Mouse (Mus musculus): ENCODE data around the gene A630001G21Rik. TPM values are rescaled to one million over a fixed set of nuclear protein-coding genes. Genes with fewer than 3 reads are reported as not detected.

Gene A630001G21Rik
- total and polyA plus RNA-seq, 3 experiments = 15.4 to 24.0 TPM; not detected in 1

DNA sequence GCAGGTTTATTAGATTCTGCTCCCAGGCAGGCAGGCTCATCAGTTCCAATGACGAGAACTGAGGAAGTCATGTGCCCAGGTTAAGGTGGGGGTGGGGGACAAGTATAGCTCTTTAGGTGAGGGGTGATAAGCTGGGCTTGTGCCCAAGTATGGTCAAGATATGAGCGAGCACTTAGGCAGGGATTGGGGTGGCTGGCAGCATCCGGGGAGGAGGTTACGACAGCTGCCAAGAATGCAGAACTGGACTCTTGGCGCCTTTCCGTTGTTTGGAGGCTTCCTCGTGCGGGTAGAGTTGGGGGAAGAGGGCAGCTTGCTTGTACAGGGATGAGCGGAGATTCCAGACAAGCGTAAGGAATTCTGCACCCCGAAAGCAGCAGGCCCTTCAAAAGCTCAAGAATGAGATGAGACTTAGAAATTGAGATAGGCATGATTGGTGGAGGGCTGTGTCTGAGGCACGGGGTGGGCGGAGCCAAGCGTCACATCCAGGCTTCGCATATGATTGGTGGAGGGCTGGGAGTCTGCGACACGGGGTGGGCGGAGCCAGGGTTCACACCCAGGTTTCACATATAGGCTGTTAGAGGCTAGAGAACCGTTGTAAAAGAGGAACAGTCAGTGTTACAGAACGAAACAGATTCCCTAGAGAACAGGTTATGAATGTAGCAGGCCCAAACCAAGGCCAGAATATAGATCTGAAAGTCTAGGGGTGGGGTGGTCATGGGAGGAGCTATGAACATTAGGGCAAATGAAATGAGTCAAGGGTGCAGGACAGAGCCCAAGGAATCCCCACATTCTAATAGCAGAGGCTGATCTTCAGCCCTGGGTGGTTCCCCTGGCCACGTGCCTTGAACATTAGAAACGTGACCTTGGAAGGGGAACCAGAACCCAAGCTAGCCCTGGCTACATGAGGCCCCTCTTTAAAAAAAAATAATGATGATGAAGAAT lies 74.9 kb downstream of the A630001G21Rik start:
- H3K36me3 ChIP-seq (ENCODE audit: control insufficient read depth in 1 of 2, insufficient read depth in 2 of 2, low read length in 2 of 2) = peaks cover 0 to 14% of the 10 kb centered on the region in 2 experiments; a peak in 2 of 4 replicates
- peaks cover 16% of the 10 kb centered on the region in 2 experiments for H3K4me1 ChIP-seq (ENCODE audit: control insufficient read depth in 1 of 2, insufficient read depth in 2 of 2, low read length in 2 of 2)
- TF ChIP-seq USF2 (IDR thresholded peaks at IDR 0.05; ENCODE audit: borderline replicate concordance in 1 of 2, insufficient read depth in 1 of 2, low read depth in 1 of 2, low read length in 2 of 2) (peak in 1 of 2 experiments; percentile 51; a peak in 1 of 4 replicates), POLR2AphosphoS2 (IDR thresholded peaks at IDR 0.05; ENCODE audit: low read length) (peak; percentile 85), ZNF384 (IDR thresholded peaks at IDR 0.05; ENCODE audit: low read depth, low read length) (no peak), TCF12 (IDR thresholded peaks at IDR 0.05; ENCODE audit: low read depth, low read length) (peak; percentile 49), ZC3H11A (IDR thresholded peaks at IDR 0.05; ENCODE audit: low read depth, low read length) (no peak), MYC (IDR thresholded peaks at IDR 0.05; ENCODE audit: low read depth, low read length) (peak; percentile 99), ZKSCAN1 (IDR thresholded peaks at IDR 0.05; ENCODE audit: low read depth, low read length) (no peak), HCFC1 (IDR thresholded peaks at IDR 0.05; ENCODE audit: low read depth, low read length) (peak; percentile 45; the same call in 1 of the 2 replicates), TBP (IDR thresholded peaks at IDR 0.05; ENCODE audit: low read depth, low read length) (peak; percentile 93), BHLHE40 (IDR thresholded peaks at IDR 0.05; ENCODE audit: borderline replicate concordance, low read depth, low read length) (peak; percentile 98), MXI1 (IDR thresholded peaks at IDR 0.05; ENCODE audit: low read depth, low read length) (peak; percentile 93), POLR2A (IDR thresholded peaks at IDR 0.05; ENCODE audit: control insufficient read depth in 1 of 2, insufficient read depth in 1 of 2, low read depth in 1 of 2, low read length in 2 of 2, poor library complexity in 1 of 2) (peak; percentile 53 to 96; a peak in 2 of 4 replicates), RCOR1 (IDR thresholded peaks at IDR 0.05; ENCODE audit: low read depth, low read length) (peak; percentile 93), CTCF (IDR thresholded peaks at IDR 0.05 in 2 of 3, conservative IDR thresholded peaks at IDR 0.05 in 1 of 3; ENCODE audit: control insufficient read depth in 1 of 3, insufficient read depth in 1 of 3, low read depth in 2 of 3, low read length in 3 of 3, poor library complexity in 1 of 3, severe bottlenecking in 1 of 3) (no peak), NELFE (IDR thresholded peaks at IDR 0.05; ENCODE audit: low read depth, low read length) (peak; percentile 77), GATA1 (IDR thresholded peaks at IDR 0.05; ENCODE audit: low read depth, low read length) (peak; percentile 66), KAT2A (conservative IDR thresholded peaks at IDR 0.05; ENCODE audit: low read depth, low read length) (no peak), UBTF (IDR thresholded peaks at IDR 0.05; ENCODE audit: borderline replicate concordance, insufficient read depth, low read depth, low read length) (no peak), CHD1 (IDR thresholded peaks at IDR 0.05; ENCODE audit: low read depth, low read length) (peak; percentile 53; the same call in 1 of the 2 replicates), USF1 (IDR thresholded peaks at IDR 0.05; ENCODE audit: low read depth, low read length) (peak; percentile 89), GABPA (IDR thresholded peaks at IDR 0.05; ENCODE audit: low read depth, low read length) (no peak), ETS1 (IDR thresholded peaks at IDR 0.05; ENCODE audit: low read depth, low read length) (peak; percentile 80), MYB (IDR thresholded peaks at IDR 0.05; ENCODE audit: low read depth, low read length) (peak; percentile 76; the same call in 1 of the 2 replicates), ZMIZ1 (IDR thresholded peaks at IDR 0.05; ENCODE audit: low read depth, low read length) (no peak; the same call in 1 of the 2 replicates), MAX (IDR thresholded peaks at IDR 0.05; ENCODE audit: low read length) (peak; percentile 97), SIN3A (IDR thresholded peaks at IDR 0.05; ENCODE audit: low read length) (peak; percentile 46), POLR2AphosphoS5 (IDR thresholded peaks at IDR 0.05; ENCODE audit: borderline replicate concordance, low read depth, low read length) (peak; percentile 82; the same call in 1 of the 2 replicates), EP300 (IDR thresholded peaks at IDR 0.05; ENCODE audit: low read depth in 1 of 2, low read length in 2 of 2) (peak; percentile 50 to 80; a peak in 3 of 4 replicates), MEF2A (IDR thresholded peaks at IDR 0.05; ENCODE audit: extremely low read depth, insufficient replicate concordance, low read depth, low read length, poor library complexity, severe bottlenecking) (no peak)
- no peaks in the 10 kb centered on the region for H3K9me3 ChIP-seq (replicated peaks; ENCODE audit: insufficient read depth, low read length)
- DNase-seq (ENCODE audit: low read depth, low spot score) = peak; percentile 99
- peak overlapping the region; percentile 29 to 55 for H3K4me3 ChIP-seq (ENCODE audit: control insufficient read depth in 1 of 2, insufficient read depth in 1 of 2, low read depth in 2 of 2, low read length in 2 of 2)
- H3K27me3 ChIP-seq (ENCODE audit: control insufficient read depth in 1 of 2, insufficient read depth in 2 of 2, low read length in 2 of 2) = no peaks in the 10 kb centered on the region
- peak overlapping the region; percentile 61 for H3K9ac ChIP-seq (ENCODE audit: control insufficient read depth, low read depth, low read length, poor library complexity, severe bottlenecking)
- peak overlapping the region; percentile 94 for H3K27ac ChIP-seq (ENCODE audit: control insufficient read depth, low read depth, low read length)
- H3K79me2 ChIP-seq (ENCODE audit: control insufficient read depth, insufficient read depth, low read length, poor library complexity) = no peaks in the 10 kb centered on the region

Measured in MEL (cell line).